Mouse (Mus musculus) megakaryocyte-erythroid progenitor cell, adult 5 weeks (primary cell): Measurements from ENCODE around the gene Epha5. TPM values are rescaled to one million over a fixed set of nuclear protein-coding genes. Genes with fewer than 3 reads are reported as not detected.

ENCODE experiments used
- polyA plus RNA-seq: library from polyadenylated mRNA; stranded (reverse); fragments of >175 nt; gene quantifications from 2 replicates; pipeline ENCODE4 v1.2.3, GENCODE M21; 2012

Epha5 gene
- polyA plus RNA-seq, result 0.02 and 0.03 TPM in 2 replicates

GRCm38 (mm10) chr5:84417062-84417879 is at the start of gene Epha5:
TSS of gene Epha5 (minus strand) at chr5:84417382.

